Mouse (Mus musculus) CH12.LX (cell line): ENCODE data around the gene Mrgprh. TPM values are rescaled to one million over a fixed set of nuclear protein-coding genes. Genes with fewer than 3 reads are reported as not detected.

Experiments
- DNase-seq: peaks from one replicate; pipeline ENCODE4 v3.0.0-alpha.2; 2013; ENCODE audit errors: extremely low read depth
- H3K27ac ChIP-seq: 2 replicates; pipeline ENCODE4 v1.5.1; 2012; ENCODE audit warnings: low read depth, mild to moderate bottlenecking, control low read depth, moderate library complexity; ENCODE audit not compliant: insufficient read depth
- H3K27me3 ChIP-seq: replicated peaks from 2 replicates; pipeline ENCODE3; 2012; ENCODE audit warnings: inconsistent platforms
- H3K36me3 ChIP-seq, 2 experiments: replicated peaks in 1 of 2; 2 replicates each; pipeline versions ENCODE3 to v1.6.1; 2012; ENCODE audit warnings: inconsistent platforms in 1 of 2, low read length in 1 of 2, mild to moderate bottlenecking in 1 of 2, mixed read lengths in 1 of 2, moderate library complexity in 1 of 2; ENCODE audit not compliant: control insufficient read depth in 1 of 2, insufficient read depth in 1 of 2
- H3K4me1 ChIP-seq, 2 experiments: 2 replicates each; pipeline ENCODE4 v1.6.1; 2012; ENCODE audit warnings: inconsistent platforms in 1 of 2, moderate library complexity in 1 of 2; ENCODE audit not compliant: insufficient read depth in 2 of 2, control insufficient read depth in 1 of 2
- H3K4me2 ChIP-seq: 2 replicates; pipeline ENCODE4 v1.6.1; 2012; ENCODE audit warnings: low read depth, mild to moderate bottlenecking, control low read depth; ENCODE audit not compliant: poor library complexity, insufficient read depth, severe bottlenecking
- H3K4me3 ChIP-seq, 3 experiments: fragments of 150-350 bp in 1 of 3; sonication (generic) in 1 of 3; replicated peaks in 1 of 3; 2 replicates each; pipeline versions ENCODE3 to v1.5.1; 2011 to 2012; ENCODE audit warnings: low read depth in 2 of 3, low read length in 2 of 3, mild to moderate bottlenecking in 2 of 3, moderate library complexity in 2 of 3, control low read depth in 1 of 3, improper control_type of control experiment in 1 of 3, inconsistent platforms in 1 of 3, mixed read lengths in 1 of 3; ENCODE audit not compliant: poor library complexity in 1 of 3
- H3K79me2 ChIP-seq: replicated peaks from 2 replicates; pipeline ENCODE4 v1.6.1; 2012; ENCODE audit warnings: mild to moderate bottlenecking, moderate library complexity; ENCODE audit not compliant: control insufficient read depth, poor library complexity, insufficient read depth, severe bottlenecking; ENCODE audit errors: extremely low read depth
- H3K9ac ChIP-seq: 2 replicates; pipeline ENCODE4 v1.6.1; 2012; ENCODE audit warnings: low read depth, mild to moderate bottlenecking, control low read depth, moderate library complexity; ENCODE audit not compliant: insufficient read depth
- H3K9me3 ChIP-seq: replicated peaks from 2 replicates; pipeline ENCODE3; 2012; ENCODE audit warnings: low read length, inconsistent platforms, mixed read lengths
- CHD2 ChIP-seq: IDR thresholded peaks from 2 replicates; pipeline ENCODE4 v1.6.1; 2011; ENCODE audit warnings: low read length, improper control_type of control experiment
- CTCF ChIP-seq, 2 experiments: IDR thresholded peaks in 1 of 2; conservative IDR thresholded peaks in 1 of 2; 2 replicates each; pipeline ENCODE4 v1.5.1; 2011 to 2012; ENCODE audit warnings: low read depth in 2 of 2, low read length in 2 of 2, improper control_type of control experiment in 1 of 2, inconsistent platforms in 1 of 2, mild to moderate bottlenecking in 1 of 2, moderate library complexity in 1 of 2
- E2F4 ChIP-seq: IDR thresholded peaks from 2 replicates; pipeline ENCODE4 v1.6.1; 2011; ENCODE audit warnings: low read depth, low read length, improper control_type of control experiment; ENCODE audit not compliant: insufficient replicate concordance
- ETS1 ChIP-seq: conservative IDR thresholded peaks from 2 replicates; pipeline ENCODE4 v1.6.1; 2012; ENCODE audit warnings: low read depth, mild to moderate bottlenecking, inconsistent platforms, low read length, improper control_type of control experiment, moderate library complexity
- HCFC1 ChIP-seq: IDR thresholded peaks from 2 replicates; pipeline ENCODE4 v1.6.1; 2012; ENCODE audit warnings: low read depth, mild to moderate bottlenecking, inconsistent platforms, low read length, improper control_type of control experiment
- JUND ChIP-seq: conservative IDR thresholded peaks from 2 replicates; pipeline ENCODE4 v1.6.1; 2011; ENCODE audit warnings: low read depth, low read length, improper control_type of control experiment
- MAFK ChIP-seq: IDR thresholded peaks from 2 replicates; pipeline ENCODE4 v1.6.1; 2011; ENCODE audit warnings: low read length, improper control_type of control experiment; ENCODE audit not compliant: insufficient replicate concordance
- NELFE ChIP-seq: IDR thresholded peaks from 2 replicates; pipeline ENCODE4 v1.6.1; 2011; ENCODE audit warnings: low read depth, low read length, improper control_type of control experiment
- NRF1 ChIP-seq: IDR thresholded peaks from 2 replicates; pipeline ENCODE4 v1.6.1; 2014; ENCODE audit warnings: low read depth, mild to moderate bottlenecking, inconsistent platforms, low read length, improper control_type of control experiment, moderate library complexity
- POLR2A ChIP-seq: IDR thresholded peaks from 2 replicates; pipeline ENCODE4 v1.6.1; 2011; ENCODE audit warnings: low read depth, mild to moderate bottlenecking, improper control_type of control experiment, low read length
- POLR2AphosphoS2 ChIP-seq: IDR thresholded peaks from 2 replicates; pipeline ENCODE4 v1.6.1; 2011; ENCODE audit warnings: low read depth, low read length, improper control_type of control experiment
- RCOR1 ChIP-seq: conservative IDR thresholded peaks from 2 replicates; pipeline ENCODE4 v1.6.1; 2012; ENCODE audit warnings: low read depth, mild to moderate bottlenecking, inconsistent platforms, low read length, improper control_type of control experiment
- SMC3 ChIP-seq: IDR thresholded peaks from 2 replicates; pipeline ENCODE4 v1.6.1; 2011; ENCODE audit warnings: low read depth, low read length, improper control_type of control experiment
- TCF12 ChIP-seq: IDR thresholded peaks from 2 replicates; pipeline ENCODE4 v1.6.1; 2014; ENCODE audit warnings: low read depth, mild to moderate bottlenecking, inconsistent platforms, low read length, improper control_type of control experiment
- ZC3H11A ChIP-seq: IDR thresholded peaks from 2 replicates; pipeline ENCODE4 v1.6.1; 2012; ENCODE audit warnings: low read depth, mild to moderate bottlenecking, inconsistent platforms, low read length, improper control_type of control experiment
- ZMIZ1 ChIP-seq: IDR thresholded peaks from 2 replicates; pipeline ENCODE4 v1.6.1; 2012; ENCODE audit warnings: low read depth, mild to moderate bottlenecking, inconsistent platforms, low read length, improper control_type of control experiment
- ZNF384 ChIP-seq: IDR thresholded peaks from 2 replicates; pipeline ENCODE4 v1.6.1; 2012; ENCODE audit warnings: low read depth, low read length, improper control_type of control experiment, inconsistent platforms
- dilution Hi-C: fragments of 300-500 bp; cut with MboI; formaldehyde crosslinking; loops from 2 replicates; pipeline ENCODE4 v1.14.3; 2020; ENCODE audit warnings: low sequenced_read_pairs; ENCODE audit not compliant: extremely low pct_unique_long_range_greater_than_20kb, extremely low pct_ligation_motif_present
- in situ Hi-C: fragments of 300-500 bp; cut with MboI; formaldehyde crosslinking; loops from 3 replicates; pipeline ENCODE4 v1.14.3; 2019; ENCODE audit warnings: low sequenced_read_pairs, low pct_ligation_motif_present, low pct_unique_long_range_greater_than_20kb, mixed read lengths
- polyA plus RNA-seq: library from polyadenylated mRNA; unstranded; fragments of >175 nt; gene quantifications from 2 replicates; pipeline ENCODE4 v1.2.1, GENCODE M21; 2012; ENCODE audit warnings: low read depth; ENCODE audit not compliant: insufficient read length
- total RNA-seq, 2 experiments: library from RNA; depleted of rRNA; stranded (reverse); fragments of 300-350 nt in 1 of 2; fragments of >200 nt in 1 of 2; gene quantifications; 2 replicates each; pipeline ENCODE4 v1.2.3; 2012 to 2014

The Mrgprh gene
- total and polyA plus RNA-seq, 3 experiments = not detected

- H3K4me1 ChIP-seq = no peaks in the 10 kb centered on the region; a peak in 2 of 4 replicates
- H3K79me2 ChIP-seq = no peaks in the 10 kb centered on the region
- H3K9me3 ChIP-seq = no peaks in the 10 kb centered on the region
- no peak overlapping the region for H3K4me2 ChIP-seq
- H3K9ac ChIP-seq = no peak overlapping the region
- dilution Hi-C loops = no loop called here
- H3K36me3 ChIP-seq = no peaks in the 10 kb centered on the region
- H3K4me3 ChIP-seq = no peak overlapping the region
- H3K27ac ChIP-seq = no peak overlapping the region
- no peaks in the 10 kb centered on the region for H3K27me3 ChIP-seq
- DNase-seq = no peak
- in situ Hi-C loops = no loop called here
- TF ChIP-seq JUND = no peak
- no peak for TF ChIP-seq SMC3
- TF ChIP-seq CHD2 = no peak
Measured at GRCm38 (mm10) chr17:12864111-12864510, 11.7 kb upstream of the Mrgprh start.

GRCm38 (mm10) chr17:12865407-12865806 is 10.4 kb upstream of the Mrgprh start:
- DNase-seq = no peak
- Histone ChIP-seq H3K9me3 (no peaks in the 10 kb centered on the region), H3K4me2 (no peak overlapping the region), H3K36me3 (no peaks in the 10 kb centered on the region), H3K4me3 (no peak overlapping the region), H3K9ac (no peak overlapping the region), H3K27ac (no peak overlapping the region), H3K79me2 (no peaks in the 10 kb centered on the region), H3K27me3 (no peaks in the 10 kb centered on the region), H3K4me1 (no peaks in the 10 kb centered on the region; a peak in 2 of 4 replicates)
- TF ChIP-seq POLR2A = no peak
- no peak for TF ChIP-seq E2F4
- no peak for TF ChIP-seq JUND
- no peak for TF ChIP-seq ETS1
- TF ChIP-seq TCF12 = no peak
- TF ChIP-seq NELFE = no peak
- no peak for TF ChIP-seq ZNF384
- no peak for TF ChIP-seq CTCF (conservative IDR thresholded peaks at IDR 0.05 in 1 of 2, IDR thresholded peaks at IDR 0.05 in 1 of 2; ENCODE audit: low read depth in 2 of 2, low read length in 2 of 2)
- no peak for TF ChIP-seq ZC3H11A
- no peak for TF ChIP-seq CHD2
- no peak for TF ChIP-seq ZMIZ1
- no peak for TF ChIP-seq RCOR1
- no peak for TF ChIP-seq HCFC1
- TF ChIP-seq MAFK = no peak
- TF ChIP-seq POLR2AphosphoS2 = no peak
- TF ChIP-seq NRF1 = no peak
- dilution Hi-C loops = no loop called here
- in situ Hi-C loops = no loop called here
